Mouse (Mus musculus): ENCODE data around the gene Stk11ip.

Stk11ip gene

DNA sequence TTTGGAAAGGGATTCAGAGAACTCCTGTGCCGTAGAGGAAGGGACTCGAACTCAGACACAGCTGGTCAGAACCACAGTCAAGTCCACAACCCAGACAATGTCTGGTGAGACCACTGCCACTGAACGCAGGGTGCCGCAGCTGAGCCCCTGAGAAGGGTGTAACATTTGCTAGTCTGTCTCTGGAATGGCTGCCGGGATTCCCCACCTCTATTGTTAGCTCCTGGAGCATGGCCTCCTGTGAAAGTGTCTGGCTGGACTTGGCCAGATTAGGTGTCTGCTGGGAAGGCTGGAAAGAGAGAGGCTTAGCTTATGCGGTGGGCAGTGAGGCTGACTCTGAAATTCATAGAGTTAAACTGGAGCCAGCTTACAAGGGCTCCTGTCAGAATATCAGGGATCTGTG is 49.1 kb downstream of the Stk11ip start:
- no peak for DNase-seq (ENCODE audit: low read depth, low spot score)

DNA sequence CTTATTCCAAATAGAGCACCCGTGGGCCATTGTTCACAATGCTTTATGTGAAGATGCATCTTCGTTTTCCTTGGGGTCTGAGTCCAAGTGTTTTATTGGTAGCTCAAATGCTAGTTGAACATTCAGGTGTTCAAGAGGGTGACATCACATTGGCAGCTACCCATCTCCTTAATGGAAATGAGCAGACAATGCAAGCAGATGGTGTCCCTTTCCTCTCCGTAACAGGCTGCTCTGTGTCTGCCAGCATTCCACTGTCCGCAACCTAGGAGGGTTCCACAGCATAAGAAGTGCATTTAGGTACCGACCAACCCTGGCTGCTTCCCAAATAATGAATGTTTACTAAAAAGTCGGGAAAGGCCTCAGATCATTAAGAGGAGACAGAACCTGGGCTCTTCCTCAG is 51.4 kb downstream of the Stk11ip start:
- DNase-seq (ENCODE audit: low read depth, low spot score) = no peak

DNA sequence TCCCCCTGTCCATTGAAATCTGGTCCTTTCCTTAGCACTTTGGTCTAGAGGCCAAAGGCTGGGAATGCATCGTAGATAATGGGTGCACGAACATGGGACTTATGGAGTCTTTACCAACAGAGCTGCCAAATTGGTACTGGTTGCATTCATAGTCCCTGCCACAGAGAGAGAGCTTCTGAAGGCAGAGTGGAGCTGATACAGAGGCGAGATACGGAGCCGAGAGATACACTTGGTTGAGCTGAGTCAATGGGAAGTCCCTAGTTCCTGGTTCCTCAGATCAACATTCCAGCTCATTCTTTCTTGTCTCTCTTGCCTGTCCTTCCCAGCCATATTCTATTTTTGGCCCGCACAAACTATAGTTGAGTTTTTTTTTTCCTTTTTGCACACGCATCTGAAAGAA is 52.4 kb downstream of the Stk11ip start:
- no peak for DNase-seq (ENCODE audit: low read depth, low spot score)

DNA sequence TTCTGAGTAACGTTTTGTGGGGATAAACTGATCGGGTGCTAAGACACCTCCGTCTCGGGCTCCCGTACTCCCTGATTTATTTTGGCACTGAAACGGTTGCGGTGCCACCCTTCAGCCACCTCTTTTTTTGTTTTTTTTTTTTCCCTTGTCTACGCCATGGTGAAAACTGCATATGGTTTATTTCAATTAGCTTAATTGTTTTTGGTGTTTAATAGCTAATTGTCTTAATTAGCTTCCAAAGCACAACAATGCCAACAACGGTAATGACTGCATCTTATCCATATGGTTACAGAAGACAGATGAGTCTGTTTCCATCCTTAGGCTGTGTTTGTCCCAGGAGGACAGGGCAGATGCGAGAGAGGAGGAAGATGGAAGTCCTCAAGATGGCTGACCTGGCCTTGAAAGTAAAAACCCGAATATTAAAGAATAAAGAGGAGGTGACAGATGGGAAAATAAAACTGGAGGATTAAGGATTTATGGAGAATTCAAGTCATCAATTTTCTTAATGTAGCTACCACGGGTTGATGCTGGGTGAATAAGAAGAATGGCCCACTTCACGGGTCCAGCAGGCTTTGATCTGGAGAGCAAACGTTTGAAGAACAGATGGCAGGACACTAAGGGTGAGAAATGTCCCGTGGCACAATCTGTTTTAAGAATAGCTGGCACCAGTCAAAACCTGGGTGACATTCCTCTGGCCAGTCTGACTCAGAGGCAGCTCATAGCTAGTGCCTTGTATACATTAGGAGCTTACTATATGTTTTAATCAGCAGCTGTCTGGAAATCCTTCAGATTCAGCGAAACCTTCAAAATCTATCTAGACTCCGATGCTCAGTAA is 53.4 kb downstream of the Stk11ip start:
- DNase-seq (ENCODE audit: low read depth, low spot score) = no peak

DNA sequence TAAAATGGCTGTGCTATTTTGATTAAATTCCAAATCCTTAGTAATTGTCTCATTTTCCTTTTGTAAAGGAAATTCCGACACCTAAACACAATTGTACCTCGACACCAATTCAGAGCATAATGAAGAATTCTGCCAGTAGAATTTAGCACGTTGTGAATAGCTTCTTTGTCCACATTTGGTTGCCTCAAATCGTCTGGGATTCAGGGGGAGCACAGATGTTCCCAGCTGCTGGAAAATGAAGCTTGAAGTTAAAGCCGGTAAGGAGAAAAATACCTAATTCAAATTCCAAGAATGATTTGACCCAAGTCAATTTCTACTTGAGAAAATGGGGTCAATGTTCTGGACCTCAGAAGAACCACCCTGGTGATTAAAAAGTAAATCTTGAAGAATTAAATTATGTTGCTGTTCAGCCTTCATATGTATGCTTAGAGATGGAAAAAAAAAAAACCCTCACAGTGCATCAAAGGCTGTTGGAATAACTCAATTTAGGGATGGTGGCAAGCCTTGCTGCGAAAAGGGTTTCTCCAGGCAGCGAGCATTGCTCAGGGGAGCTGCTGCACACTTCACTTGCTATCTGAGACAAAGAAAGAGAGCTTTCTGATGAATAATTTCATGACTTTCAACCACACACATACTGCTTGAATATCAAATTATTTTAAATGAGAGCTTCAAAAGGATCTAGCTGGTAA is 60.8 kb downstream of the Stk11ip start:
- DNase-seq (ENCODE audit: low read depth, low spot score) = no peak

DNA sequence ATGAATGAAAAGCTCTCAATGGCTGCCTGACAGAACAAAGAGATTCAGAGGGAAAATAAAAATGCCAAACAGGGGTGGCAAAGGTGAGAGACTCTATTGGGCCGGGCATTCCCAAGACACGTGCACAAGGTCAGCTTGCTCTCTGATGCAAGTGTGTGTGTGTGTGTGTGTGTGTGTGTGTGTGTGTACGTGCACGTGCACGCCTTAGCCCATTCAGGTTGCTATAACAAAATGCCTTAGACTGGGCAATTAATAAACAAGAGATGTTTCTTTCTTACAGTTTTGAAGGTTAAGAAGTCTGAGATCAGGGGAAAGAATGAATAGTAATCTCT is 61.3 kb downstream of the Stk11ip start:
- DNase-seq (ENCODE audit: low read depth, low spot score) = no peak

DNA sequence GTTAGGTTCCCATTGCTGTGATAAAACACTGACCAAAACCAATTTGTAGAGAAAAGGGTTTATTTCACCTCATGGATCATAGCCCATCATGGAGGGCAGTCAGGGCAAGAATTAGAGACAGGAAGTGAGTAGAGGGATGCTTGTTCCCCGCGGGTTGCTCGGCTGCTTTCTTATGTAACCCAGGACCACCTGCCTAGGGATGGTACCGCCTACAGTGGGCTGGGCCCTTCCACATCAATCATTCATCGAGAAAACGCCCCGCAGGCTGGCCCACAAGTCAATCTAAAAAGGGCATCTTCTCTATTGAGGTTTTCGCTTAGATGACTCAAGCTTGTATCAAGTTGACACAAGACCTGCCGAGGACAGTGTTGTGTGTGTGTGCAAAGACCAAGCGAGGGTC is 61.7 kb downstream of the Stk11ip start:
- DNase-seq (ENCODE audit: low read depth, low spot score) = no peak

DNA sequence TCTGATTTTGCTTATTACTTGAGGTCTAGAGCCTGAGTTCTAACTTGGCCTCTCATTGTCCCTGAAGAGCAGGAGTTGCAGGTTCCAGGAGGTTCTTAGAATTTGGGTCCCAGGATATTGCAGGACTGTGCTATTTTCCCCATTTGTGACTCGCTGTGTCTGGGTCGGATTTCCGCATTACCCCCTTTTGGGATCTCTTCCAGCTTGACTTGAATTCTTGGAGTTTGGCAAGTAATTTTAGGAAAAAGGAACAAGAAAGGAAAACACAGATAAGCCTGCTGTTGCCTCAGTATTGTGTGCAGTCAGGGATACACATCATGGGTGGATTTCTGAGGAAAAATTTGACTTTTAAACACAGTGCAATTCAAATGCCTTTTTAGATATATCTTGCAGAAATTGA is 65.5 kb downstream of the Stk11ip start:
- DNase-seq (ENCODE audit: low read depth, low spot score) = no peak

Data from CD4-positive helper T cell, adult 2 months (primary cell).